Mouse (Mus musculus): ENCODE data around the gene Arpc2. TPM values are rescaled to one million over a fixed set of nuclear protein-coding genes. Genes with fewer than 3 reads are reported as not detected.

Arpc2 gene
- polyA plus RNA-seq, 1 experiment = 284 TPM

GRCm38 (mm10) chr1:74250096-74250495 is 14.2 kb downstream of the Arpc2 start:
- peaks cover 3% of the 10 kb centered on the region for H3K4me1 ChIP-seq (ENCODE audit: control insufficient read depth, insufficient read depth, low read length)
- H3K36me3 ChIP-seq (ENCODE audit: control insufficient read depth, insufficient read depth, low read length, poor library complexity, severe bottlenecking) = peaks cover 41% of the 10 kb centered on the region
- H3K27ac ChIP-seq (ENCODE audit: insufficient read depth, low read length) = no peak overlapping the region
- H3K9me3 ChIP-seq (replicated peaks; ENCODE audit: control insufficient read depth, insufficient read depth, low read length, poor library complexity, severe bottlenecking) = no peaks in the 10 kb centered on the region
- no peaks in the 10 kb centered on the region for H3K27me3 ChIP-seq (ENCODE audit: control insufficient read depth, insufficient read depth, low read length, poor library complexity, severe bottlenecking)
- TF ChIP-seq POLR2A (IDR thresholded peaks at IDR 0.05; ENCODE audit: insufficient read depth, low read length) = no peak
- TF ChIP-seq EP300 (IDR thresholded peaks at IDR 0.05; ENCODE audit: insufficient read depth, low read depth, low read length) = no peak
- H3K4me3 ChIP-seq (ENCODE audit: low read depth, low read length) = no peak overlapping the region
- H3K9ac ChIP-seq (ENCODE audit: low read depth, poor library complexity, severe bottlenecking) = no peak overlapping the region

DNA sequence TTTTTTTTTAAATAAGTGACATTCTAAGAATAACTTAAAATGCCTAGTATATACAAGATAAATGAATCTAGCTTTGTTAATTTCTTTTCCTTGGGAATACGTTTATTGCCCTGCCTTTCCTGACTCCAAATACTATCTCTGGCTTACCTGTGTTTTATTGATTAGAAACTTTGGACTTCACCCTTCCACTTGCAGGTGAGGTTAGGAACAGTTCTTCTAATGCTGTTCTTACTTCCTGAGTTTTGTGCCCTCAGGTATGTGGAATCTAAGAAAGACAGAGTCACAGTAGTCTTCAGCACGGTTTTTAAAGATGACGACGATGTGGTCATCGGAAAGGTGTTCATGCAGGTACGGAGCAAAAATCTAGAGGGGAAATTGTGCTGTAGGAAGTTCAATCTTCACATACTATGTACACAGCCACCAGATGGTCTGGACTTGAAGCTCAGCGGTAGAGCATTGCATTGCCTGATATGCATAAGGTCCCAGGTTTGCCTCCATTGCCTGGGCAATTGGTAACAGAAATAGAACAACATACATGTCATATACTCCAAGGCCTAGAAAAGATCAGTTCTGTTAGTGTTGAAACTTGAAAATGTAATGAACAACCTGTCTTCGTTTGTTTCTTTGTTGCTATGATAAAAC is 19.9 kb downstream of the Arpc2 start:
- Histone ChIP-seq H3K36me3 (ENCODE audit: control insufficient read depth, insufficient read depth, low read length, poor library complexity, severe bottlenecking) (peaks cover 42% of the 10 kb centered on the region), H3K27me3 (ENCODE audit: control insufficient read depth, insufficient read depth, low read length, poor library complexity, severe bottlenecking) (no peaks in the 10 kb centered on the region), H3K9me3 (replicated peaks; ENCODE audit: control insufficient read depth, insufficient read depth, low read length, poor library complexity, severe bottlenecking) (no peaks in the 10 kb centered on the region), H3K4me3 (ENCODE audit: low read depth, low read length) (no peak overlapping the region), H3K9ac (ENCODE audit: low read depth, poor library complexity, severe bottlenecking) (no peak overlapping the region), H3K27ac (ENCODE audit: insufficient read depth, low read length) (peak overlapping the region; percentile 83), H3K4me1 (ENCODE audit: control insufficient read depth, insufficient read depth, low read length) (peaks cover 4% of the 10 kb centered on the region)
- TF ChIP-seq POLR2A (IDR thresholded peaks at IDR 0.05; ENCODE audit: insufficient read depth, low read length) (no peak), EP300 (IDR thresholded peaks at IDR 0.05; ENCODE audit: insufficient read depth, low read depth, low read length) (no peak)

- no peak for TF ChIP-seq POLR2A (IDR thresholded peaks at IDR 0.05; ENCODE audit: insufficient read depth, low read length)
- TF ChIP-seq CTCF (IDR thresholded peaks at IDR 0.05; ENCODE audit: low read depth, low read length) = no peak
- peak; percentile 93 for TF ChIP-seq EP300 (IDR thresholded peaks at IDR 0.05; ENCODE audit: insufficient read depth, low read depth, low read length)
- peaks cover 36% of the 10 kb centered on the region for H3K36me3 ChIP-seq (ENCODE audit: control insufficient read depth, insufficient read depth, low read length, poor library complexity, severe bottlenecking)
- H3K9ac ChIP-seq (ENCODE audit: low read depth, poor library complexity, severe bottlenecking) = no peak overlapping the region
- no peaks in the 10 kb centered on the region for H3K9me3 ChIP-seq (replicated peaks; ENCODE audit: control insufficient read depth, insufficient read depth, low read length, poor library complexity, severe bottlenecking)
- peaks cover 4% of the 10 kb centered on the region for H3K4me1 ChIP-seq (ENCODE audit: control insufficient read depth, insufficient read depth, low read length)
- H3K27ac ChIP-seq (ENCODE audit: insufficient read depth, low read length) = peak overlapping the region; percentile 83
- no peaks in the 10 kb centered on the region for H3K27me3 ChIP-seq (ENCODE audit: control insufficient read depth, insufficient read depth, low read length, poor library complexity, severe bottlenecking)
- H3K4me3 ChIP-seq (ENCODE audit: low read depth, low read length) = no peak overlapping the region
Measured at GRCm38 (mm10) chr1:74256782-74257181, 20.9 kb downstream of the Arpc2 start.

- no peaks in the 10 kb centered on the region for H3K27me3 ChIP-seq (ENCODE audit: control insufficient read depth, insufficient read depth, low read length, poor library complexity, severe bottlenecking)
- peaks cover 2% of the 10 kb centered on the region for H3K4me1 ChIP-seq (ENCODE audit: control insufficient read depth, insufficient read depth, low read length)
- H3K4me3 ChIP-seq (ENCODE audit: low read depth, low read length) = no peak overlapping the region
- TF ChIP-seq CTCF (IDR thresholded peaks at IDR 0.05; ENCODE audit: low read depth, low read length) (no peak), EP300 (IDR thresholded peaks at IDR 0.05; ENCODE audit: insufficient read depth, low read depth, low read length) (no peak), POLR2A (IDR thresholded peaks at IDR 0.05; ENCODE audit: insufficient read depth, low read length) (no peak)
- H3K36me3 ChIP-seq (ENCODE audit: control insufficient read depth, insufficient read depth, low read length, poor library complexity, severe bottlenecking) = peaks cover 54% of the 10 kb centered on the region
- no peak overlapping the region for H3K27ac ChIP-seq (ENCODE audit: insufficient read depth, low read length)
- no peak overlapping the region for H3K9ac ChIP-seq (ENCODE audit: low read depth, poor library complexity, severe bottlenecking)
- no peaks in the 10 kb centered on the region for H3K9me3 ChIP-seq (replicated peaks; ENCODE audit: control insufficient read depth, insufficient read depth, low read length, poor library complexity, severe bottlenecking)
Measured at GRCm38 (mm10) chr1:74262510-74262909, 26.6 kb downstream of the Arpc2 start.

DNA sequence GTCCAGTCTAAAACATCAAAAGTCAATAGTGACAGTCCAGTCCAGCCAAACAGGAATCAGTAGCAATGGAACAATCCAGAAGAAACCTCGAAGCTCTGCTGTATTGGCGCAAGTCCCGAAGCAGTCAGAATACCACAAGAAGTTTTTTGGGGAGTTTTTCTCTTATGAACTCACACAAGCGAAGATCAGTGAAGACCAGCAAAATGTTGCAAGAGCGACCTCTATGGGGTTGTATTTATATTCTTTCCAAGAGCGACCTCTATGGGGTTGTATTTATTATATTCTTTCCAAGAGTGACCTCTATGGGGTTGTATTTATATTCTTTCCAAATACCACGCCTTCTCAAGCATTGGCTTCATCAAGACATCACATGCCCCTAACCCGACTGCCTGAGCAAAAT is 32.9 kb downstream of the Arpc2 start:
- Histone ChIP-seq H3K9ac (ENCODE audit: low read depth, poor library complexity, severe bottlenecking) (no peak overlapping the region), H3K4me1 (ENCODE audit: control insufficient read depth, insufficient read depth, low read length) (no peaks in the 10 kb centered on the region), H3K36me3 (ENCODE audit: control insufficient read depth, insufficient read depth, low read length, poor library complexity, severe bottlenecking) (peaks cover 28% of the 10 kb centered on the region), H3K27ac (ENCODE audit: insufficient read depth, low read length) (no peak overlapping the region), H3K9me3 (replicated peaks; ENCODE audit: control insufficient read depth, insufficient read depth, low read length, poor library complexity, severe bottlenecking) (no peaks in the 10 kb centered on the region), H3K27me3 (ENCODE audit: control insufficient read depth, insufficient read depth, low read length, poor library complexity, severe bottlenecking) (no peaks in the 10 kb centered on the region), H3K4me3 (ENCODE audit: low read depth, low read length) (no peak overlapping the region)
- TF ChIP-seq POLR2A (IDR thresholded peaks at IDR 0.05; ENCODE audit: insufficient read depth, low read length) (no peak), CTCF (IDR thresholded peaks at IDR 0.05; ENCODE audit: low read depth, low read length) (no peak), EP300 (IDR thresholded peaks at IDR 0.05; ENCODE audit: insufficient read depth, low read depth, low read length) (no peak)

GRCm38 (mm10) chr1:74271659-74272058 is 35.8 kb downstream of the Arpc2 start:
- TF ChIP-seq POLR2A (IDR thresholded peaks at IDR 0.05; ENCODE audit: insufficient read depth, low read length) (no peak), CTCF (IDR thresholded peaks at IDR 0.05; ENCODE audit: low read depth, low read length) (no peak), EP300 (IDR thresholded peaks at IDR 0.05; ENCODE audit: insufficient read depth, low read depth, low read length) (no peak)

More at GRCm38 (mm10) chr1:74271659-74272058, 35.8 kb downstream of the Arpc2 start:
- Histone ChIP-seq H3K27me3 (ENCODE audit: control insufficient read depth, insufficient read depth, low read length, poor library complexity, severe bottlenecking) (no peaks in the 10 kb centered on the region), H3K27ac (ENCODE audit: insufficient read depth, low read length) (no peak overlapping the region), H3K4me1 (ENCODE audit: control insufficient read depth, insufficient read depth, low read length) (no peaks in the 10 kb centered on the region), H3K9me3 (replicated peaks; ENCODE audit: control insufficient read depth, insufficient read depth, low read length, poor library complexity, severe bottlenecking) (no peaks in the 10 kb centered on the region), H3K9ac (ENCODE audit: low read depth, poor library complexity, severe bottlenecking) (no peak overlapping the region), H3K4me3 (ENCODE audit: low read depth, low read length) (no peak overlapping the region), H3K36me3 (ENCODE audit: control insufficient read depth, insufficient read depth, low read length, poor library complexity, severe bottlenecking) (peaks cover 6% of the 10 kb centered on the region)

Data from ES-Bruce4 (cell line).